Mouse (Mus musculus) spleen, adult 2 months (tissue): ENCODE measurements around the gene Foxi2. TPM values are rescaled to one million over a fixed set of nuclear protein-coding genes. Genes with fewer than 3 reads are reported as not detected.

Source experiments
- DNase-seq, 2 experiments: peaks; one replicate each; pipeline versions ENCODE4 v3.0.0 to v3.0.0-alpha.2; 2012 to 2021; ENCODE audit warnings: low spot score in 2 of 2, low read depth in 1 of 2
- H3K27ac ChIP-seq: fragments of 200-500 bp; 2 replicates; pipeline ENCODE4 v1.5.1; 2012; ENCODE audit warnings: low read length, inconsistent platforms; ENCODE audit not compliant: insufficient read depth
- H3K27me3 ChIP-seq: fragments of 200-500 bp; 2 replicates; pipeline ENCODE4 v1.6.1; 2012; ENCODE audit warnings: mild to moderate bottlenecking, moderate library complexity, low read length, inconsistent platforms; ENCODE audit not compliant: control insufficient read depth, insufficient read depth
- H3K36me3 ChIP-seq: fragments of 200-500 bp; 2 replicates; pipeline ENCODE4 v1.6.1; 2012; ENCODE audit warnings: mild to moderate bottlenecking, low read length, inconsistent platforms; ENCODE audit not compliant: control insufficient read depth, insufficient read depth
- H3K4me1 ChIP-seq: fragments of 200-500 bp; 2 replicates; pipeline ENCODE4 v1.6.1; 2011; ENCODE audit warnings: inconsistent platforms; ENCODE audit not compliant: control insufficient read depth, insufficient read depth, insufficient read length
- H3K4me3 ChIP-seq: fragments of 200-500 bp; 2 replicates; pipeline ENCODE4 v1.5.1; 2011; ENCODE audit warnings: mild to moderate bottlenecking, inconsistent platforms; ENCODE audit not compliant: insufficient read depth, insufficient read length; ENCODE audit errors: extremely low read depth
- CTCF ChIP-seq: fragments of 200-500 bp; IDR thresholded peaks from 2 replicates; pipeline ENCODE4 v1.5.1; 2011; ENCODE audit warnings: mild to moderate bottlenecking, inconsistent platforms; ENCODE audit not compliant: insufficient read depth, insufficient read length, insufficient replicate concordance; ENCODE audit errors: extremely low read depth
- POLR2A ChIP-seq: fragments of 200-500 bp; IDR thresholded peaks from 2 replicates; pipeline ENCODE4 v1.6.1; 2011; ENCODE audit warnings: low read depth, low read length, inconsistent platforms
- WGBS: fragments of 180-500 bp; shearing (Covaris S2); methylation state at CpG from one replicate; pipeline ENCODE4 v1.1.7; 2018; 5-methylcytosine and 5-hydroxymethylcytosine counted together
- polyA plus RNA-seq: library from polyadenylated mRNA; depleted of rRNA; stranded (reverse); fragments of >200 nt; gene quantifications from 2 replicates; pipeline ENCODE4 v1.2.3, GENCODE M21; 2012; rRNA removed

The Foxi2 gene
- polyA plus RNA-seq, 1 experiment: not detected

- DNase-seq: no peak
- H3K4me3 ChIP-seq: no peak overlapping the region
- no peaks in the 10 kb centered on the region for H3K36me3 ChIP-seq
- peaks cover 3% of the 10 kb centered on the region; the same call in 1 of the 2 replicates for H3K27me3 ChIP-seq
- TF ChIP-seq CTCF (no peak), POLR2A (no peak)
- no peak overlapping the region for H3K27ac ChIP-seq
- 66% methylated on average over 6 of the region's 6 CpGs for WGBS
- H3K4me1 ChIP-seq: no peaks in the 10 kb centered on the region
These were observed 2.2 kb downstream of the Foxi2 start for GRCm38 (mm10) chr7:135412357-135412756.

GRCm38 (mm10) chr7:135428840-135429239, 18.7 kb downstream of the Foxi2 start:
- H3K36me3 ChIP-seq: no peaks in the 10 kb centered on the region
- TF ChIP-seq POLR2A (no peak), CTCF (no peak)
- DNase-seq: no peak
- H3K4me1 ChIP-seq: no peaks in the 10 kb centered on the region
- 90% methylated on average over 6 of the region's 6 CpGs for WGBS
- H3K4me3 ChIP-seq: no peak overlapping the region
- no peaks in the 10 kb centered on the region for H3K27me3 ChIP-seq
- H3K27ac ChIP-seq: no peak overlapping the region

DNA sequence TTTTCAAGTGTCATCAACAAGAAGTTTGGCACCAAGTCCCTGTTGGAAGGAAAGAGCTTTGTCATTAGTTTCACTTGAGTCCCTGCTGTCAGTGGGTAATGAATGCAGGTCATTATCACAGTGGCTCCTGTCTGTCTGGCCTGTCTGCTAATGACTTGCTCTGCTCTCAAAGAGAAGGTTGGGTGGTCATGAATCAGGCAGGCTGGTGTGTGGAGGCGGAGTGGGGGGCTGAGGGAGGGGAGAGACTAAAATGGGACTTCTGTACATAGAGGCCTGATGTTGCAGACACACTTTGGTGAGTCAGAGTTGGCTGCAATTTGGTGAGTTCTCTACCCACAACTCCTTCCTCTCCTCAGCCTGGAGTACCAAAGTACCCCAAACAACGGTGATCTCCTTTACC, 20.8 kb downstream of the Foxi2 start:
- H3K27ac ChIP-seq: no peak overlapping the region
- TF ChIP-seq POLR2A: no peak
- no peak for TF ChIP-seq CTCF
- no peaks in the 10 kb centered on the region for H3K4me1 ChIP-seq
- 78% methylated on average over 2 of the region's 2 CpGs for WGBS
- H3K27me3 ChIP-seq: no peaks in the 10 kb centered on the region
- no peak overlapping the region for H3K4me3 ChIP-seq
- no peak for DNase-seq
- no peaks in the 10 kb centered on the region for H3K36me3 ChIP-seq

- TF ChIP-seq CTCF: no peak
- no peak for TF ChIP-seq POLR2A
- Histone ChIP-seq H3K27ac (no peak overlapping the region), H3K27me3 (no peaks in the 10 kb centered on the region), H3K36me3 (no peaks in the 10 kb centered on the region), H3K4me1 (no peaks in the 10 kb centered on the region), H3K4me3 (no peak overlapping the region)
- 70% methylated on average over 4 of the region's 4 CpGs for WGBS
- DNase-seq: no peak
These were observed 33.8 kb downstream of the Foxi2 start for GRCm38 (mm10) chr7:135443903-135444302.

DNA sequence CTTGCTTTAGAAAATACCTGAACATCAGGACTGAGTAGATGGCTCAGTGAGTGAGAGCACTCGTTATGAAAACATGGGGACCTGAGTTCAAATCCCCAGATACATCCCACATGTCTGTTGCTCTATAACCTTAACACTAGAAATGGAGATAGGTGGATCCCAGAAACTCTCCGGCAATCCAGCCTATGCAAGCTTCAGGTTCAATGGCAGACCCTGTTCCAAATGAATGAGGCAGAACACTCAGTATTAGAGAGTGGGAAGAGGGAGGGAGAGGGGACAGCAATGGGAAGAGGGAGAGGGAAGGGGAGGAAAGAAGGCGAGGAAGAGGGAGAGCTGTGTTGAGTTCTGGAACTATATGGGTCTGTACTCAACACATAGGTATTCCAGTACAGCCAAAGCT, 41.2 kb downstream of the Foxi2 start:
- DNase-seq: no peak
- Histone ChIP-seq H3K4me1 (no peaks in the 10 kb centered on the region), H3K4me3 (no peak overlapping the region), H3K36me3 (no peaks in the 10 kb centered on the region), H3K27ac (no peak overlapping the region), H3K27me3 (no peaks in the 10 kb centered on the region)
- 85% methylated on average over 3 of the region's 3 CpGs for WGBS
- TF ChIP-seq CTCF (no peak), POLR2A (no peak)

DNA sequence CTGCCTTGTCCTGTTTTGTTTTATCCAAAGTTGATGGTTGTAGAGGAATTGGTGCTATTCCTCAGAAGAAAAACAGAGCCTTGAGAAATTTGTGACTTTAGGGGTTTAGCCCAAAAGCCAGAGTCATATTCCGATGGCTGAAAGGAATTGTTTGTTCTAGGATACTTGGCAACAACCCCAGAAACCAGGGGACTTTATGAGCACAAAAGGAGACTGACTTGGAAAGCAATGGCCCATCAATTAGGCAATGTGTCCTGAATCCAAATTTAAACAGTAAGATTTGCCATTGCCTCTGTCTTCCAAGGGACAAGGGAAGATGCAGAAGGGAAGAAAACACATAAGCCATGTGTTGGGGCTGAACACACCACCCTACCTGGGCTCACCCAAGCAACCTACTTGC, 42.3 kb downstream of the Foxi2 start:
- H3K27ac ChIP-seq: no peak overlapping the region
- no peaks in the 10 kb centered on the region for H3K36me3 ChIP-seq

GRCm38 (mm10) chr7:135453690-135454089, 43.6 kb downstream of the Foxi2 start:
- DNase-seq: no peak
- H3K4me3 ChIP-seq: no peak overlapping the region
- 46% methylated on average over 3 of the region's 3 CpGs for WGBS
- no peaks in the 10 kb centered on the region for H3K36me3 ChIP-seq
- no peak overlapping the region for H3K27ac ChIP-seq
- no peaks in the 10 kb centered on the region for H3K27me3 ChIP-seq
- TF ChIP-seq CTCF: no peak
- TF ChIP-seq POLR2A: no peak
- H3K4me1 ChIP-seq: no peaks in the 10 kb centered on the region

More for the DNA sequence above, 42.3 kb downstream of the Foxi2 start:
- no peak overlapping the region for H3K4me3 ChIP-seq
- TF ChIP-seq POLR2A (no peak), CTCF (no peak)
- H3K27me3 ChIP-seq: no peaks in the 10 kb centered on the region
- H3K4me1 ChIP-seq: no peaks in the 10 kb centered on the region
- no peak for DNase-seq
- WGBS: 80% methylated on average over 1 of the region's 1 CpGs

Other genes with a start within 250 kb of the Foxi2 start
- gene Nps, start 151.6 kb upstream of the Foxi2 start, polyA plus RNA-seq: not detected in 2 replicates
- gene Clrn3, start 118.3 kb downstream of the Foxi2 start, polyA plus RNA-seq: not detected in 2 replicates
- gene Ptpre, start 127.2 kb downstream of the Foxi2 start, polyA plus RNA-seq: 9.5 and 10.1 TPM in 2 replicates